Mouse (Mus musculus) kidney, embryonic 16.5 days (tissue): ENCODE measurements around the gene Dolpp1. TPM values are rescaled to one million over a fixed set of nuclear protein-coding genes. Genes with fewer than 3 reads are reported as not detected.

ENCODE experiments used
- ATAC-seq: fragments of 200-750 bp; cut with Nextera tagmentation; 2 replicates; pipeline ENCODE4 v1.8.0; 2017; ENCODE audit warnings: moderate TSS enrichment; ENCODE audit not compliant: low FRiP score, low TSS enrichment
- H3K27ac ChIP-seq: fragments of 300-500 bp; sonication (generic); 2 replicates; pipeline ENCODE4 v1.5.1; 2014; ENCODE audit warnings: low read length
- H3K27me3 ChIP-seq: fragments of 300-500 bp; sonication (generic); 2 replicates; pipeline ENCODE4 v1.6.1; 2014; ENCODE audit warnings: low read length, control low read depth, mixed read lengths; ENCODE audit not compliant: insufficient read depth
- H3K36me3 ChIP-seq: fragments of 300-500 bp; sonication (generic); 2 replicates; pipeline ENCODE4 v1.6.1; 2014; ENCODE audit warnings: low read length, control low read depth, mixed read lengths; ENCODE audit not compliant: insufficient read depth
- H3K4me1 ChIP-seq: fragments of 300-500 bp; sonication (generic); 2 replicates; pipeline ENCODE4 v1.6.1; 2014; ENCODE audit warnings: low read length, control low read depth, mixed read lengths; ENCODE audit not compliant: insufficient read depth
- H3K4me2 ChIP-seq: fragments of 300-500 bp; sonication (generic); replicated peaks from 2 replicates; pipeline ENCODE4 v1.6.1; 2014; ENCODE audit warnings: low read depth, low read length
- H3K4me3 ChIP-seq: fragments of 300-500 bp; sonication (generic); 2 replicates; pipeline ENCODE4 v1.5.1; 2014; ENCODE audit warnings: mild to moderate bottlenecking, low read length
- H3K9ac ChIP-seq: fragments of 300-500 bp; sonication (generic); replicated peaks from 2 replicates; pipeline ENCODE4 v1.6.1; 2014; ENCODE audit warnings: low read length
- H3K9me3 ChIP-seq: fragments of 300-500 bp; sonication (generic); 2 replicates; pipeline ENCODE4 v1.6.1; 2016; ENCODE audit warnings: low read length, control low read depth
- WGBS: fragments of 180-500 bp; shearing (Covaris S2); extraction: QIAGEN DNeasy Blood & Tissue Kit; methylation state at CpG from one replicate; pipeline ENCODE4 v1.1.7; 2014; 5-methylcytosine and 5-hydroxymethylcytosine counted together
- polyA plus RNA-seq: library from polyadenylated mRNA; unstranded; fragments of >200 nt; fragmentation: Nextera tagmentation; extraction: Ambion mirVana; gene quantifications from 2 replicates; pipeline ENCODE4 v1.2.1, GENCODE M21; 2015

Gene Dolpp1
- polyA plus RNA-seq, 1 experiment from 2014 or later, result 44.2 TPM

GRCm38 (mm10) chr2:30436156-30436545 lies 44.1 kb downstream of the Dolpp1 start:
- no peak overlapping the region for H3K4me2 ChIP-seq
- H3K9ac ChIP-seq, result no peak overlapping the region
- no peak overlapping the region for H3K4me3 ChIP-seq
- 0 out of 2 replicates have a peak overlapping the region, but pooled peaks have one; percentile 43 for H3K27ac ChIP-seq
- ATAC-seq, result no peak
- peaks cover 66% of the 10 kb centered on the region for H3K36me3 ChIP-seq
- no peaks in the 10 kb centered on the region for H3K27me3 ChIP-seq
- WGBS, result 76% methylated on average over 5 of the region's 5 CpGs
- H3K9me3 ChIP-seq, result no peaks in the 10 kb centered on the region
- H3K4me1 ChIP-seq, result peaks cover 17% of the 10 kb centered on the region

GRCm38 (mm10) chr2:30436809-30437208 lies 44.8 kb downstream of the Dolpp1 start:
- Histone ChIP-seq H3K9ac (no peak overlapping the region), H3K4me2 (no peak overlapping the region), H3K4me3 (no peak overlapping the region), H3K36me3 (peaks cover 59% of the 10 kb centered on the region), H3K4me1 (peaks cover 22% of the 10 kb centered on the region), H3K27ac (no peak overlapping the region), H3K9me3 (no peaks in the 10 kb centered on the region), H3K27me3 (no peaks in the 10 kb centered on the region)
- 84% methylated on average over 4 of the region's 4 CpGs for WGBS
- no peak for ATAC-seq

GRCm38 (mm10) chr2:30437791-30438190 lies 45.7 kb downstream of the Dolpp1 start:
- ATAC-seq, result no peak
- Histone ChIP-seq H3K27ac (no peak overlapping the region), H3K4me1 (peaks cover 32% of the 10 kb centered on the region), H3K9ac (no peak overlapping the region), H3K36me3 (peaks cover 52% of the 10 kb centered on the region), H3K4me2 (no peak overlapping the region), H3K27me3 (no peaks in the 10 kb centered on the region), H3K9me3 (no peaks in the 10 kb centered on the region), H3K4me3 (no peak overlapping the region)
- 84% methylated on average over 4 of the region's 4 CpGs for WGBS

- peaks cover 40% of the 10 kb centered on the region for H3K36me3 ChIP-seq
- no peak for ATAC-seq
- 84% methylated on average over 6 of the region's 6 CpGs for WGBS
These were observed 47.6 kb downstream of the Dolpp1 start for GRCm38 (mm10) chr2:30439631-30440030.

GRCm38 (mm10) chr2:30440211-30440700 lies 48.2 kb downstream of the Dolpp1 start:
- Histone ChIP-seq H3K27me3 (no peaks in the 10 kb centered on the region), H3K4me3 (no peak overlapping the region), H3K9ac (peak overlapping the region; percentile 58), H3K9me3 (no peaks in the 10 kb centered on the region), H3K27ac (peak overlapping the region; percentile 100), H3K36me3 (peaks cover 40% of the 10 kb centered on the region), H3K4me2 (no peak overlapping the region), H3K4me1 (peaks cover 57% of the 10 kb centered on the region)
- WGBS, result 27% methylated on average over 3 of the region's 3 CpGs
- ATAC-seq, result no peak

More at GRCm38 (mm10) chr2:30439631-30440030, 47.6 kb downstream of the Dolpp1 start:
- Histone ChIP-seq H3K27ac (peak overlapping the region; percentile 100), H3K27me3 (no peaks in the 10 kb centered on the region), H3K4me3 (no peak overlapping the region), H3K9ac (peak overlapping the region; percentile 58), H3K4me1 (peaks cover 51% of the 10 kb centered on the region), H3K9me3 (no peaks in the 10 kb centered on the region), H3K4me2 (no peak overlapping the region)

- H3K9ac ChIP-seq, result peak overlapping the region; percentile 79
- H3K27me3 ChIP-seq, result no peaks in the 10 kb centered on the region
- peak overlapping the region; percentile 9; the same call in 1 of the 2 replicates for H3K4me3 ChIP-seq
- H3K4me1 ChIP-seq, result peaks cover 63% of the 10 kb centered on the region
- no peaks in the 10 kb centered on the region for H3K9me3 ChIP-seq
- H3K27ac ChIP-seq, result peak overlapping the region; percentile 100
- peaks cover 40% of the 10 kb centered on the region for H3K36me3 ChIP-seq
- peak; percentile 65 for ATAC-seq
- H3K4me2 ChIP-seq, result peak overlapping the region; percentile 61
- 10% methylated on average over 12 of the region's 12 CpGs for WGBS
These were observed 48.9 kb downstream of the Dolpp1 start for GRCm38 (mm10) chr2:30440701-30441517.

GRCm38 (mm10) chr2:30441518-30442497 lies 49.8 kb downstream of the Dolpp1 start:
- peak; percentile 75 for ATAC-seq
- peak overlapping the region; percentile 61 for H3K4me2 ChIP-seq
- peak overlapping the region; percentile 79 for H3K9ac ChIP-seq
- H3K4me3 ChIP-seq, result peak overlapping the region; percentile 35
- H3K27me3 ChIP-seq, result no peaks in the 10 kb centered on the region
- H3K4me1 ChIP-seq, result peaks cover 72% of the 10 kb centered on the region
- H3K9me3 ChIP-seq, result no peaks in the 10 kb centered on the region
- H3K27ac ChIP-seq, result peak overlapping the region; percentile 100
- H3K36me3 ChIP-seq, result peaks cover 48% of the 10 kb centered on the region
- 3% methylated on average over 15 of the region's 15 CpGs for WGBS

GRCm38 (mm10) chr2:30442498-30442890 lies 50.4 kb downstream of the Dolpp1 start:
- no peaks in the 10 kb centered on the region for H3K27me3 ChIP-seq
- peaks cover 74% of the 10 kb centered on the region for H3K4me1 ChIP-seq
- H3K9ac ChIP-seq, result peak overlapping the region; percentile 79
- H3K36me3 ChIP-seq, result peaks cover 46% of the 10 kb centered on the region
- no peaks in the 10 kb centered on the region for H3K9me3 ChIP-seq
- peak overlapping the region; percentile 35 for H3K4me3 ChIP-seq
- peak overlapping the region; percentile 61 for H3K4me2 ChIP-seq
- no peak for ATAC-seq
- peak overlapping the region; percentile 100 for H3K27ac ChIP-seq
- WGBS, result 35% methylated on average over 5 of the region's 5 CpGs

- H3K4me2 ChIP-seq, result peak overlapping the region; percentile 61; the same call in 1 of the 2 replicates
- H3K9me3 ChIP-seq, result no peaks in the 10 kb centered on the region
- H3K9ac ChIP-seq, result peak overlapping the region; percentile 79
- no peaks in the 10 kb centered on the region for H3K27me3 ChIP-seq
- peaks cover 45% of the 10 kb centered on the region for H3K36me3 ChIP-seq
- ATAC-seq, result no peak
- 28% methylated on average over 4 of the region's 4 CpGs for WGBS
- H3K27ac ChIP-seq, result peak overlapping the region; percentile 100
- H3K4me1 ChIP-seq, result peaks cover 74% of the 10 kb centered on the region
- H3K4me3 ChIP-seq, result no peak overlapping the region
These were observed 51.2 kb downstream of the Dolpp1 start for GRCm38 (mm10) chr2:30443281-30443680.
